Mouse (Mus musculus) spleen, adult 2 months (tissue): Measurements from ENCODE around the gene D430019H16Rik.

Experiments used
- CTCF ChIP-seq: fragments of 200-500 bp; IDR thresholded peaks from 2 replicates; pipeline ENCODE4 v1.5.1; 2011; ENCODE audit warnings: mild to moderate bottlenecking, inconsistent platforms; ENCODE audit not compliant: insufficient read depth, insufficient read length, insufficient replicate concordance; ENCODE audit errors: extremely low read depth
- POLR2A ChIP-seq: fragments of 200-500 bp; IDR thresholded peaks from 2 replicates; pipeline ENCODE4 v1.6.1; 2011; ENCODE audit warnings: low read depth, low read length, inconsistent platforms

DNA sequence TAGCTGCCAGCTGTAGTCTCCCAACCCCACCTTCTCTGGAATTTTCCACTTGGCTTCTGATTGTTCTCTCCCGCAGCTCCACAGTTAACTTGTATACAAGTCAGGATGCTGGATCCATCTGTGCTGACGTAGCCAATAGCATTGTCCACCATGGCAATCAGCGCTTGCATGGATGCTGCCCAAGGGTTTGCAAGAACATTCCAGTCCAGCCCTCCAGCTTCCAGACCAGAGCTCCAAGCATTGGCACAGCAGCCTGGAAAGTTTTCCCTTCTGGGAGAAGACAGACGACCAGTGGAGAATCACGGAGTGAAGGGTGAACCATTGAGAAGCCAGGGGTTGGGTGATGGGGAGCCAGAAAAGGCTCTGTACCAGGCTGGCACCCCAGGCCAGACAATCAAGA, 41.1 kb downstream of the D430019H16Rik start:
- TF ChIP-seq CTCF (no peak), POLR2A (no peak)
